Mouse (Mus musculus) C2C12 (cell line): ENCODE data around the gene Letmd1. TPM values are rescaled to one million over a fixed set of nuclear protein-coding genes. Genes with fewer than 3 reads are reported as not detected.

Experiments used
- H3K27me3 ChIP-seq: one replicate; pipeline ENCODE4 v1.6.1; 2011; ENCODE audit not compliant: control insufficient read depth, insufficient read depth, insufficient read length
- H3K36me3 ChIP-seq: one replicate; pipeline ENCODE4 v1.6.1; 2011; ENCODE audit not compliant: control insufficient read depth, insufficient read depth
- H3K4me3 ChIP-seq: one replicate; pipeline ENCODE4 v1.5.1; 2011; ENCODE audit warnings: mild to moderate bottlenecking, control low read depth; ENCODE audit not compliant: poor library complexity, insufficient read depth, severe bottlenecking
- H3K79me2 ChIP-seq: one replicate; pipeline ENCODE4 v1.6.1; 2011; ENCODE audit not compliant: control insufficient read depth, insufficient read depth
- H3K79me3 ChIP-seq: one replicate; pipeline ENCODE4 v1.6.1; 2011; ENCODE audit warnings: low read depth, control low read depth
- H3ac ChIP-seq: one replicate; pipeline ENCODE3; 2011; ENCODE audit warnings: low read depth; ENCODE audit not compliant: control insufficient read depth, insufficient read length
- CEBPB ChIP-seq: IDR thresholded peaks from one replicate; pipeline ENCODE4 v1.6.1; 2011; ENCODE audit warnings: low read depth, mild to moderate bottlenecking, control low read depth, moderate library complexity
- CTCF ChIP-seq: IDR thresholded peaks from one replicate; pipeline ENCODE4 v1.5.1; 2011; ENCODE audit not compliant: control insufficient read depth, insufficient read depth, insufficient read length
- FOSL1 ChIP-seq: IDR thresholded peaks from one replicate; pipeline ENCODE4 v1.8.0; 2011; ENCODE audit warnings: mild to moderate bottlenecking, low read length; ENCODE audit not compliant: poor library complexity, insufficient read depth, severe bottlenecking
- MAX ChIP-seq: IDR thresholded peaks from one replicate; pipeline ENCODE4 v1.6.1; 2011; ENCODE audit warnings: mild to moderate bottlenecking, control low read depth
- MYOD1 ChIP-seq: IDR thresholded peaks from one replicate; pipeline ENCODE4 v1.6.1; 2011; ENCODE audit warnings: low read depth; ENCODE audit not compliant: control insufficient read depth, insufficient read length
- MYOG ChIP-seq: IDR thresholded peaks from one replicate; pipeline ENCODE4 v1.6.1; 2011; ENCODE audit not compliant: control insufficient read depth, insufficient read length; ENCODE audit errors: extremely low read depth
- USF1 ChIP-seq: IDR thresholded peaks from one replicate; pipeline ENCODE4 v1.6.1; 2011; ENCODE audit warnings: low read depth, mild to moderate bottlenecking, control low read depth, moderate library complexity
- polyA plus RNA-seq: library from polyadenylated mRNA; unstranded; fragments of >200 nt; fragmentation: generic; extraction: Trizol; gene quantifications from one replicate; pipeline ENCODE4 v1.2.1, GENCODE M21; 2012; ENCODE audit warnings: missing spikeins

Letmd1 gene
- polyA plus RNA-seq, 1 experiment: 34.0 TPM

GRCm38 (mm10) chr15:100460942-100461341 is 7.9 kb upstream of the Letmd1 start:
- H3K36me3 ChIP-seq: no peaks in the 10 kb centered on the region
- no peak overlapping the region for H3K4me3 ChIP-seq
- H3K79me2 ChIP-seq: no peaks in the 10 kb centered on the region
- H3K27me3 ChIP-seq: no peaks in the 10 kb centered on the region
- TF ChIP-seq MAX: no peak
- no peak for TF ChIP-seq CEBPB
- no peak for TF ChIP-seq MYOD1
- TF ChIP-seq FOSL1: no peak
- no peak for TF ChIP-seq CTCF
- no peaks in the 10 kb centered on the region for H3K79me3 ChIP-seq
- no peak overlapping the region for H3ac ChIP-seq

- TF ChIP-seq MYOG (no peak), USF1 (no peak), CTCF (no peak)
- H3K36me3 ChIP-seq: no peaks in the 10 kb centered on the region
- H3K79me3 ChIP-seq: no peaks in the 10 kb centered on the region
- H3K79me2 ChIP-seq: no peaks in the 10 kb centered on the region
- H3K4me3 ChIP-seq: no peak overlapping the region
- H3K27me3 ChIP-seq: no peaks in the 10 kb centered on the region
- no peak overlapping the region for H3ac ChIP-seq
These were observed 7.2 kb upstream of the Letmd1 start for GRCm38 (mm10) chr15:100461646-100462045.

GRCm38 (mm10) chr15:100462086-100462485 is 6.7 kb upstream of the Letmd1 start:
- Histone ChIP-seq H3ac (no peak overlapping the region), H3K4me3 (no peak overlapping the region), H3K79me2 (no peaks in the 10 kb centered on the region), H3K27me3 (no peaks in the 10 kb centered on the region), H3K36me3 (no peaks in the 10 kb centered on the region), H3K79me3 (no peaks in the 10 kb centered on the region)
- TF ChIP-seq FOSL1 (no peak), MYOD1 (no peak), MYOG (no peak)

- H3K4me3 ChIP-seq: no peak overlapping the region
- no peak overlapping the region for H3ac ChIP-seq
- no peaks in the 10 kb centered on the region for H3K36me3 ChIP-seq
- H3K27me3 ChIP-seq: no peaks in the 10 kb centered on the region
- no peaks in the 10 kb centered on the region for H3K79me2 ChIP-seq
- H3K79me3 ChIP-seq: no peaks in the 10 kb centered on the region
- TF ChIP-seq CEBPB (no peak), USF1 (no peak), CTCF (peak; percentile 46)
These were observed 5.1 kb upstream of the Letmd1 start for GRCm38 (mm10) chr15:100463712-100464111.

- Histone ChIP-seq H3ac (no peak overlapping the region), H3K4me3 (no peak overlapping the region), H3K27me3 (no peaks in the 10 kb centered on the region), H3K79me2 (peaks cover 12% of the 10 kb centered on the region), H3K36me3 (no peaks in the 10 kb centered on the region), H3K79me3 (no peaks in the 10 kb centered on the region)
- TF ChIP-seq CEBPB: no peak
- no peak for TF ChIP-seq MYOG
- TF ChIP-seq USF1: no peak
- TF ChIP-seq MYOD1: no peak
- no peak for TF ChIP-seq FOSL1
- no peak for TF ChIP-seq CTCF
- TF ChIP-seq MAX: no peak
These were observed 3.4 kb upstream of the Letmd1 start for GRCm38 (mm10) chr15:100465432-100465831.

- H3K4me3 ChIP-seq: peak overlapping the region; percentile 91
- H3K79me3 ChIP-seq: no peaks in the 10 kb centered on the region
- H3K36me3 ChIP-seq: peaks cover 13% of the 10 kb centered on the region
- TF ChIP-seq FOSL1 (no peak), MAX (no peak), MYOD1 (no peak), MYOG (no peak), CTCF (no peak), USF1 (no peak), CEBPB (no peak)
- no peak overlapping the region for H3ac ChIP-seq
- no peaks in the 10 kb centered on the region for H3K27me3 ChIP-seq
- peaks cover 12% of the 10 kb centered on the region for H3K79me2 ChIP-seq
These were observed 1.1 kb upstream of the Letmd1 start for GRCm38 (mm10) chr15:100467738-100468137.
